Mouse (Mus musculus): ENCODE measurements around the gene Klhl31. TPM values are rescaled to one million over a fixed set of nuclear protein-coding genes. Genes with fewer than 3 reads are reported as not detected.

The Klhl31 gene
- total RNA-seq, 4 experiments from 2014 or later = 0.04 to 0.07 TPM; not detected in 2

GRCm38 (mm10) chr9:77703476-77703875, 67.2 kb downstream of the Klhl31 start:
- no peak for DNase-seq (ENCODE audit: low spot score in 2 of 2)

DNA sequence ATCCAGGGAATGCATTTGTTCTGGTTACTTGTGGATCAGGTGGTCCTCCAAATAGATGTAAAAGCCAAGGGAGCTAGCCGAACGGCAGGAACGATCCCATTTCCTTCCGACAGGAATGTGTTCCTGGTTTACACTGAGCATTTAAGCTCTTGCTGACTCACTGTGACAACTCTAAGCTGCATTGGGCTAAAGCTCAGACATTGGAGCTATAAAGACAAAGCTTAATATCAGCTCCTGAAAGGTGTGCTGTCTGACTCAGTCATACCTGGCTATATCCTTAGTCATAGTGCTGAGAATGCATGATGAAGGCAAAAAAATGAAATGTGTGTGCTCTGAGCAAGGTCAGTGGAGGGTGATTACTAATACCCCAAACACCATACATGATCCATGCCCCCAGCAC, 67.8 kb downstream of the Klhl31 start:
- DNase-seq (ENCODE audit: low spot score in 2 of 2) = no peak

DNA sequence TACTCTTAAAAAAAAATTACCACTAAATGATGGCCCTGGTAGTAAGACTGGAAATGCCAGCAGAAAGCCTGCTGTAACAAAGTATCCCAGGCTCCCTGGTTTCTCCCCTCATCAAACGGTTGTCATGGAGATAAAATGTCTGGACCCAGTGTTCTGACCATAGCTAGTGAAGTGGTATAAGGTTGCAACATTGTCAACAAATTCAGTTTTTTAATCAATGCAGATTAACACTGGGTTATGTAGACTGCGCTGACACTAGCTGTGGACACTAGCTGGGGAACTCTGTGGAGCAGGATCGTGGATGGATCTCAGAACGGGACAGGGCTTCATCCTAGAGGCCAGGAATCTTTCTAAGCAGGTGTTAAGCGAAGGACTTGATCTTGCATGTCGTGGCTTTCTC, 70.2 kb downstream of the Klhl31 start:
- no peak for DNase-seq (ENCODE audit: low spot score in 2 of 2)

GRCm38 (mm10) chr9:77707433-77708139, 71.3 kb downstream of the Klhl31 start:
- DNase-seq (ENCODE audit: low spot score in 2 of 2) = no peak

DNA sequence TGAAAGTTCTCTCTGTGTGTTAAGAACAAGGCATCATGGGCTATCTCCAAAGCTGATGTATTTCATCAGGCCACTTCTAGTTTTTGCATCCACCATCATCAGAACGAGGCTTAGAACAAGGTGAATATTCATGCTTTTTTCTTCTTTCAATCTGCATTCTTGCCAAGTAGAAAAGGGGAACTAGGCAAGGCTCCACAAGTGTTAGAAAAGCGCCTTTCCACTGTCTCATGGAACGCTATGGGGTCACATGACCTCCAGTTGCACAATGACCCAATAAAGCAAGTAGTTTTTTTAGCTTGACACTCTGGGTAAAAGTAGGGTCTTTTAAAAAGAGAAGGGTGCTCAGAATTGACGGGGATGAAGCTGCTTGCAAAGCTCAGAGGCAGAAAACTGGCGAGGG, 72.7 kb downstream of the Klhl31 start:
- DNase-seq (ENCODE audit: low spot score in 2 of 2) = no peak

Other genes starting within 250 kb of the Klhl31 start
- gene Lrrc1, start 91.6 kb upstream of the Klhl31 start, total RNA-seq (2022) = 1 to 10 TPM; 5.7 to 9.2 (median 7.9) TPM
- 10 to 100 TPM; 44.5 to 49.5 (median 47.1) TPM for gene Gclc, start 118.0 kb downstream of the Klhl31 start, total RNA-seq (2022)

All from layer of hippocampus, adult 8-10 months (tissue).